Mouse (Mus musculus) CD4-positive naive resting alpha-beta T cell, adult 76 days (primary cell): Measurements from ENCODE around the gene Rap1gap. TPM values are rescaled to one million over a fixed set of nuclear protein-coding genes. Genes with fewer than 3 reads are reported as not detected.

Experiments
- total RNA-seq: library from RNA; stranded (reverse); gene quantifications from one replicate; pipeline ENCODE4 v1.2.4, GENCODE M21; 2023

Gene Rap1gap
- total RNA-seq = 2.0 TPM

DNA sequence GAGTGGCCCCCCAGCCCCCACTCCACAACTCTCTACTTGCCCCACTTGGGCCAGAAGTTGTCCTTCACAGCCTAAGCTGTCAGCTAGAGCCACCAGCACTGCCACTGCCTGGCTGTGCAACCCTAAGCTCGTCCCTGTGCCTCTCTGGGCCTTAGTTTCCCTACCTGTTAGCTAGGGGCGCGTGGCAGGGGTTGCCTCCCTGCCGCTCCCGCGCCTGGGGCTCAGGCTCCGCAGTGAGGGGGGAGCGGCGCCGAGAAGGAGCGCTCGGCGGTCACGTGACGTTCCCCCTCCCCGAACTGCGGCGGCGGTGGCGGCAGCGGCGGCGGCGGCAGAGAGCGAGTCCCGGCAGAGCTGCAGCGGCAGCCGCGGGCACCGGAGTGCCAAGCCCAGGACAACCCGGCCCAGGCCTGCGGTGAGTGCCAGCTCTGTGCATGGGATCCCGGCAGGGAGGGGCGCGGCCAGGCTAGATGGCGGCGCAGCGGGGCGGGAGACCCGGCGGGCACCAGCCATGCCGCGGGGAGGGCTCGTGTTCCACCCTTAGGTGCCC, at the start of gene Rap1gap:
Rap1gap (plus strand) TSS at position 294 of the 547 bp plus-strand sequence.

Other genes with a start within 250 kb of the Rap1gap start
- 0.64 TPM for gene Cela3b, start 234.2 kb upstream of the Rap1gap start, total RNA-seq
- gene 1700013G24Rik, start 211.4 kb upstream of the Rap1gap start, total RNA-seq = not detected
- 0.38 TPM for gene Hspg2, start 196.0 kb upstream of the Rap1gap start, total RNA-seq
- not detected for gene Ldlrad2, start 90.2 kb upstream of the Rap1gap start, total RNA-seq
- gene Usp48, start 71.0 kb upstream of the Rap1gap start, total RNA-seq = 199 TPM
- 2.2 TPM for gene Alpl, start 131.7 kb downstream of the Rap1gap start, total RNA-seq
- 33.6 TPM for gene Ece1, start 197.5 kb downstream of the Rap1gap start, total RNA-seq